8 mouse cellular contexts compared by ENCODE assay signal in the genomic region with DNA sequence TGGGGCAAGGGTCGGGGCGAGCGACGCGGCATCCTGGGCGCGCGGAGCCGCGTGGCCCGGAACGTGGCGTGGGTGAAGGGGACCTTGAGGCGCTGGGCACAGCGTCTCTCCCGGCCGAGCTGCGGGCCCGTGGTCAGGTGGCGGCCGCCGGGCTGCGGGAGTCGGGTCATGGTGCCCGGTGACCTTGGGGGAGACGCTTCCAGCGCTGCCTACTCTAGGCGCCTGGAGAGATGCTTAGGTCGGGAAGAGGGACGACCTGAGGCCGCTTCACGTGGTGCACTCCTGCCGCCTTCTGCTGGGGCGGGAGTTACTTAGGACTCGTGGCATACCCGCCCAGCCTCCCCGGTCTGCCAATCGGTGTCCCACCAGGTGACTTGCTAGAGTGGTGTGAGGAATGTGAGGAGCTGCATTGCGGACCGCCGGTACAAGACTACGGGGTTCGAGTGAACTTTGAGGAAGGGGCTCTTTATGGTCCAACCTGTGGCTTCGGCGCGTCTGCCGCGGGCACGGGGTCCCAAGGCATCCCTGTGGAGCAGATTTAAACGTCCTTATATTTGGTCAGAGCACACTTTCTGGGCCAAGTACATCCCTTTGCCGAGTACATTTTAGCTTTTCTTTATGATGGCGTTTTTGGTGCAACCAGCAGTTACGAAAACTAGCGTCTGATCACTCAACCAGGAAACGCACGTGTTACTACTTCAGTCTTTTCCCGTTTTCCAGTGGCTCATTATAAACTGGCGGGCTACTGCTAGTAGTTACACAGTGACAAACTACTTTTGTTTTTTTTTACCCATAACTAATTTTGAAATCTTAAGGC. TPM values are rescaled to one million over a fixed set of nuclear protein-coding genes. Genes with fewer than 3 reads are reported as not detected.
DNase-seq lines count a peak whose midpoint lies in the region; ATAC-seq and TF ChIP-seq lines count a peak whose summit lies in the region.

No protein-coding gene starts in this region.

- TF ChIP-seq POLR2A in small intestine, adult 2 months (IDR thresholded peaks at IDR 0.05; ENCODE audit: low read depth, low read length) = no peak

- DNase-seq in thymus, adult 18-20 months = peak; percentile 50 to 66
- no peak for DNase-seq in thymus, postnatal 0 days (ENCODE audit: low spot score)
- DNase-seq in embryo, embryonic 11 days = peak; percentile 74
- peak; percentile 58 for DNase-seq in gastrocnemius, postnatal 25 days
- DNase-seq in intestine, embryonic 14.5 days (ENCODE audit: low spot score) = peak; percentile 88
- DNase-seq in left cerebral cortex, postnatal 36 days (ENCODE audit: low spot score in 2 of 2) = peak; percentile 65 to 66
- DNase-seq in mesoderm, embryonic 11.5 days (ENCODE audit: low read depth, low spot score) = peak; percentile 73

- H3K9ac ChIP-seq in intestine, embryonic 14.5 days (ENCODE audit: low read length) = peak overlapping the region; percentile 88

- peak overlapping the region; percentile 60 for H3K27ac ChIP-seq in intestine, embryonic 14.5 days (ENCODE audit: low read depth)
- H3K27ac ChIP-seq in small intestine, adult 2 months (ENCODE audit: insufficient read depth, low read depth, low read length) = peak overlapping the region; percentile 61

- peak; percentile 84 for ATAC-seq in intestine, embryonic 14.5 days (replicated peaks; ENCODE audit: low FRiP score, low TSS enrichment, low read depth)

- peak; percentile 3; the same call in 1 of the 2 replicates for TF ChIP-seq CTCF in small intestine, adult 2 months (IDR thresholded peaks at IDR 0.05; ENCODE audit: extremely low read depth, insufficient read length, insufficient replicate concordance, low read depth, low read length)

- WGBS in intestine, embryonic 14.5 days = under 1% methylated on average over 37 of the region's 58 CpGs
- WGBS in small intestine, adult 2 months = 1% methylated on average over 57 of the region's 58 CpGs

- peak overlapping the region; percentile 83 for H3K4me3 ChIP-seq in intestine, embryonic 14.5 days (ENCODE audit: low read depth, low read length)
- peak overlapping the region; percentile 95 for H3K4me3 ChIP-seq in small intestine, adult 2 months (ENCODE audit: low read depth, low read length)

- H3K27me3 ChIP-seq in intestine, embryonic 14.5 days (replicated peaks; ENCODE audit: control insufficient read depth, insufficient read depth, low read length) = no peaks in the 10 kb centered on the region
- no peaks in the 10 kb centered on the region for H3K27me3 ChIP-seq in small intestine, adult 2 months (ENCODE audit: control insufficient read depth, insufficient read depth, low read length)

- no peaks in the 10 kb centered on the region for H3K36me3 ChIP-seq in intestine, embryonic 14.5 days (ENCODE audit: control insufficient read depth, insufficient read depth, low read length)
- no peaks in the 10 kb centered on the region for H3K36me3 ChIP-seq in small intestine, adult 2 months (ENCODE audit: control insufficient read depth, insufficient read depth, low read length)

- H3K4me2 ChIP-seq in intestine, embryonic 14.5 days (ENCODE audit: low read length) = peak overlapping the region; percentile 93

- intact Hi-C loops in left cerebral cortex, postnatal 36 days (cut with DNase I) = loop anchor here (2.0 kb wide), 1 partner anchor 128 kb away; the partner anchor contains the start of gene Lrig2

- peaks cover 8% of the 10 kb centered on the region; the same call in 1 of the 2 replicates for H3K4me1 ChIP-seq in intestine, embryonic 14.5 days (replicated peaks; ENCODE audit: control insufficient read depth, insufficient read depth, low read length)
- H3K4me1 ChIP-seq in small intestine, adult 2 months (ENCODE audit: control insufficient read depth, insufficient read depth, insufficient read length, low read length) = no peaks in the 10 kb centered on the region

- no peaks in the 10 kb centered on the region for H3K9me3 ChIP-seq in intestine, embryonic 14.5 days (ENCODE audit: control insufficient read depth, low read length)

RNA-seq across cellular contexts. Expression of gene Slc16a1, which starts 0.7 kb away (rescaled TPM):
- 82.5 and 84.3 TPM in 2 replicates for polyA plus RNA-seq in thymus, postnatal 0 days (2015; fragmentation: Nextera tagmentation; extraction: Ambion mirVana)
- 10 to 100 TPM; 27.4 to 28.3 TPM for total RNA-seq in gastrocnemius, postnatal 25 days (2021)
- 42.5 and 45.8 TPM in 2 replicates for polyA plus RNA-seq in intestine, embryonic 14.5 days (2014; fragmentation: Nextera tagmentation; extraction: Ambion mirVana)
- 10 to 100 TPM; 19.2 to 26.8 TPM for total RNA-seq in left cerebral cortex, postnatal 36 days (2021)
- 8.3 and 17.1 TPM in 2 replicates for polyA plus RNA-seq in small intestine, adult 2 months (2012; rRNA removed)
